Mouse (Mus musculus) liver, embryonic 14.5 days (tissue): Measurements from ENCODE around the gene Arid3c. TPM values are rescaled to one million over a fixed set of nuclear protein-coding genes. Genes with fewer than 3 reads are reported as not detected.

Experiments used
- ATAC-seq: fragments of 200-750 bp; cut with Nextera tagmentation; 2 replicates; pipeline ENCODE4 v1.8.0; 2017; ENCODE audit warnings: moderate number of reproducible peaks, mild to moderate bottlenecking, moderate library complexity; ENCODE audit not compliant: insufficient read depth
- DNase-seq, 3 experiments: peaks; one replicate each; pipeline ENCODE4 v3.0.0-alpha.2; 2012 to 2013; ENCODE audit warnings: low read depth in 3 of 3, low spot score in 3 of 3
- H3K27ac ChIP-seq: fragments of 300-500 bp; sonication (generic); 2 replicates; pipeline ENCODE4 v1.5.1; 2014; ENCODE audit warnings: moderate library complexity, mild to moderate bottlenecking, control low read depth, inconsistent platforms
- H3K27me3 ChIP-seq: fragments of 300-500 bp; sonication (generic); 2 replicates; pipeline ENCODE4 v1.6.1; 2014; ENCODE audit warnings: mild to moderate bottlenecking, low read length, moderate library complexity; ENCODE audit not compliant: control insufficient read depth, insufficient read depth
- H3K36me3 ChIP-seq: fragments of 300-500 bp; sonication (generic); replicated peaks from 2 replicates; pipeline ENCODE4 v1.6.1; 2014; ENCODE audit warnings: low read depth; ENCODE audit not compliant: control insufficient read depth, insufficient read depth
- H3K4me1 ChIP-seq, 2 experiments: fragments of 200-500 bp in 1 of 2; fragments of 300-500 bp in 1 of 2; sonication (generic) in 1 of 2; replicated peaks; 2 replicates each; pipeline ENCODE4 v1.6.1; 2012 to 2014; ENCODE audit warnings: antibody characterized with exemption in 1 of 2, inconsistent platforms in 1 of 2, low read length in 1 of 2; ENCODE audit not compliant: control insufficient read depth in 2 of 2, insufficient read depth in 2 of 2
- H3K4me2 ChIP-seq: fragments of 300-500 bp; sonication (generic); 2 replicates; pipeline ENCODE4 v1.6.1; 2014; ENCODE audit warnings: low read depth, mild to moderate bottlenecking, control low read depth, moderate library complexity
- H3K4me3 ChIP-seq, 2 experiments: fragments of 200-500 bp in 1 of 2; fragments of 300-500 bp in 1 of 2; sonication (generic) in 1 of 2; 2 replicates each; pipeline ENCODE4 v1.5.1; 2012 to 2014; ENCODE audit warnings: low read depth in 2 of 2, low read length in 2 of 2, mild to moderate bottlenecking in 2 of 2, control low read depth in 1 of 2, inconsistent platforms in 1 of 2, moderate library complexity in 1 of 2; ENCODE audit not compliant: insufficient read depth in 1 of 2
- H3K9ac ChIP-seq: fragments of 300-500 bp; sonication (generic); replicated peaks from 2 replicates; pipeline ENCODE4 v1.6.1; 2014; ENCODE audit warnings: mild to moderate bottlenecking, control low read depth, moderate library complexity
- H3K9me3 ChIP-seq: fragments of 300-500 bp; sonication (generic); 2 replicates; pipeline ENCODE4 v1.6.1; 2016; ENCODE audit warnings: low read length, mixed read lengths; ENCODE audit not compliant: control insufficient read depth
- CTCF ChIP-seq: IDR thresholded peaks from 2 replicates; pipeline ENCODE4 v1.5.1; 2016; ENCODE audit warnings: antibody characterized with exemption, low read depth, control low read depth
- EP300 ChIP-seq: IDR thresholded peaks from 2 replicates; pipeline ENCODE4 v1.6.1; 2016; ENCODE audit warnings: antibody characterized with exemption, low read depth
- WGBS: fragments of 180-500 bp; shearing (Covaris S2); extraction: QIAGEN DNeasy Blood & Tissue Kit; methylation state at CpG from one replicate; pipeline ENCODE4 v1.1.7; 2014; ENCODE audit not compliant: insufficient replicate concordance; 5-methylcytosine and 5-hydroxymethylcytosine counted together
- polyA plus RNA-seq, 2 experiments: library from polyadenylated mRNA; depleted of rRNA in 1 of 2; stranded (reverse) in 1 of 2; unstranded in 1 of 2; fragments of >200 nt; fragmentation: Nextera tagmentation in 1 of 2; extraction: Ambion mirVana in 1 of 2; gene quantifications; 2 replicates each; pipeline versions ENCODE4 v1.2.1 to v1.2.3; 2012 to 2014

Arid3c gene
- polyA plus RNA-seq, 2 experiments, result not detected

GRCm38 (mm10) chr4:41737602-41738255 is 6.8 kb upstream of the Arid3c start:
- Histone ChIP-seq H3K9ac (no peak overlapping the region), H3K4me2 (no peak overlapping the region), H3K4me1 (peaks cover 0 to 15% of the 10 kb centered on the region in 2 experiments; a peak in 3 of 4 replicates), H3K4me3 (no peak overlapping the region), H3K9me3 (no peaks in the 10 kb centered on the region), H3K36me3 (no peaks in the 10 kb centered on the region; the same call in 1 of the 2 replicates), H3K27ac (no peak overlapping the region), H3K27me3 (peaks cover 7% of the 10 kb centered on the region)
- DNase-seq (no peak), ATAC-seq (no peak)
- TF ChIP-seq CTCF, result peak; percentile 79
- TF ChIP-seq EP300, result no peak
- WGBS, result 23% methylated on average over 8 of the region's 8 CpGs

- no peak for TF ChIP-seq CTCF
- no peak for TF ChIP-seq EP300
- no peaks in the 10 kb centered on the region for H3K9me3 ChIP-seq
- no peak for DNase-seq
- no peak overlapping the region for H3K27ac ChIP-seq
- H3K4me3 ChIP-seq, result no peak overlapping the region
- 20% methylated on average over 20 of the region's 20 CpGs for WGBS
- H3K36me3 ChIP-seq, result no peaks in the 10 kb centered on the region
- H3K27me3 ChIP-seq, result peaks cover 79% of the 10 kb centered on the region
- ATAC-seq, result no peak
- no peak overlapping the region for H3K9ac ChIP-seq
- H3K4me2 ChIP-seq, result no peak overlapping the region
- peaks cover 4 to 7% of the 10 kb centered on the region in 2 experiments for H3K4me1 ChIP-seq
These were observed 3.9 kb downstream of the Arid3c start for GRCm38 (mm10) chr4:41726826-41727621.

GRCm38 (mm10) chr4:41722918-41723351 is 8.0 kb downstream of the Arid3c start, which contains the start of gene Dctn3:
Gene Dctn3 (minus strand): TSS chr4:41723170.
- Histone ChIP-seq H3K27me3 (peaks cover 43% of the 10 kb centered on the region), H3K9me3 (no peaks in the 10 kb centered on the region), H3K9ac (peak within 1 kb of the TSS; percentile 88), H3K4me2 (peak within 1 kb of the TSS; percentile 88), H3K27ac (no peak within 1 kb of the TSS), H3K4me1 (peaks cover 5 to 11% of the 10 kb centered on the region in 2 experiments), H3K36me3 (peaks cover 7% of the 10 kb centered on the region), H3K4me3 (peak within 1 kb of the TSS; percentile 79 to 94)
- DNase-seq (peak; percentile 88 to 91 (median 90)), ATAC-seq (peak; percentile 95)
- no peak for TF ChIP-seq EP300
- TF ChIP-seq CTCF, result no peak
- under 1% methylated on average over 27 of the region's 27 CpGs for WGBS

- 70% methylated on average over 6 of the region's 6 CpGs for WGBS
These were observed 14.1 kb downstream of the Arid3c start for GRCm38 (mm10) chr4:41716834-41717233.

GRCm38 (mm10) chr4:41715596-41715995 is 15.3 kb downstream of the Arid3c start:
- Histone ChIP-seq H3K9me3 (no peaks in the 10 kb centered on the region), H3K9ac (no peak overlapping the region), H3K27ac (no peak overlapping the region), H3K27me3 (no peaks in the 10 kb centered on the region), H3K4me3 (no peak overlapping the region), H3K4me2 (no peak overlapping the region), H3K36me3 (peaks cover 7% of the 10 kb centered on the region), H3K4me1 (peaks cover 9 to 13% of the 10 kb centered on the region in 2 experiments)
- DNase-seq, result no peak
- TF ChIP-seq EP300, result no peak
- TF ChIP-seq CTCF, result peak; percentile 54
- WGBS, result 75% methylated on average over 5 of the region's 5 CpGs
- ATAC-seq, result no peak

More at GRCm38 (mm10) chr4:41716834-41717233, 14.1 kb downstream of the Arid3c start:
- H3K27me3 ChIP-seq, result no peaks in the 10 kb centered on the region
- H3K27ac ChIP-seq, result no peak overlapping the region
- DNase-seq (no peak), ATAC-seq (no peak)
- H3K4me2 ChIP-seq, result no peak overlapping the region
- peaks cover 7% of the 10 kb centered on the region for H3K36me3 ChIP-seq
- no peak for TF ChIP-seq EP300
- TF ChIP-seq CTCF, result no peak
- H3K9ac ChIP-seq, result no peak overlapping the region
- H3K4me3 ChIP-seq, result no peak overlapping the region
- peaks cover 9 to 16% of the 10 kb centered on the region in 2 experiments for H3K4me1 ChIP-seq
- no peaks in the 10 kb centered on the region for H3K9me3 ChIP-seq
